Mouse (Mus musculus) left cerebral cortex, postnatal 25 days (tissue): ENCODE data around the gene Ubash3b. TPM values are rescaled to one million over a fixed set of nuclear protein-coding genes. Genes with fewer than 3 reads are reported as not detected.

ENCODE experiments used
- DNase-seq, 2 experiments: peaks; one replicate each; pipeline ENCODE4 v3.0.0; 2022; ENCODE audit warnings: low spot score in 2 of 2, mixed read lengths in 1 of 2
- intact Hi-C: fragments of 180-260 bp; cut with DNase I; formaldehyde crosslinking; loops from one replicate; pipeline ENCODE4 v1.15.1; 2025
- total RNA-seq, 2 experiments: library from RNA; stranded (reverse); gene quantifications; 2 replicates each; pipeline ENCODE4 v1.2.3; 2021

Ubash3b gene
- total RNA-seq, 2 experiments from 2014 or later: 23.9 to 26.1 TPM

DNA sequence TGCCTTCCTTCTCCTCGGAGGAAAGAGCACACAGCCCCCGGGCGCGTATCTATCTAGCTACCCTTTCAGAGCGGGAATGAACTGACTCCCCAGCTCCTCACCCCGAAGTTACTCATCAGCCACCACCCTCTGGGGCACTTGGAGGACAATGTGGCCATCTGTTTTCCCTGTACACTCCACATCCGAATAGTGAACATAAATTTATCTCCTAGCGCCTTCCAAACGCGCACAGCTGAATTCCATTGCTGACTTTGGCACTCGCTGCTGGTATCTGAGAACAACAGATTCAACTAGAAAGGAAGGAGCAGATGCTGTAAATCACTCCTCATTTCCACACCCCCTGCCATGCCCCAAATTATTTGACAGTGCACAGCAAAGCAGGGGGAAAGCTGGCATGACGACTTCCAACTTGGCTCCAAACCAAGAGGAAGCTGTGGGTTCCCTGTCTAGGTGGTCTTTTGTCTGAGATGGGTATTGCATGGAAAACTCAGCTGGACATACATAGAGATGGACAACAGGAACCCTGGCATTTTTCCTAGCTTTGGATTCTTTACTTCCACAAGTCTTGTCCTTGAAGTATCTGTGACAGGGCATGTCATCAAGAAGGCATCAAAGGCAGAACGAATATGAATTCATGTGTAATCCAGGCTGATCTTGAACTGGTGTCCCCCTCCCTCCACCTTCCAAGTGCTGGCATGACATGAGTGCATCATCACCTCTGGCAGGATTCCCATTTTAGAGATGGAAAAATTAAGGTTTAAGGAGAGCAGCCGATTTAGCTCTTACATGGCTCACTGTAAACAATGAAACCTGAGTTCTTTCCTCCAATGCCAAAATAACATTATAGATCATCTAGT lies 52.9 kb downstream of the Ubash3b start:
- peak; percentile 43 to 83 for DNase-seq
- intact Hi-C loops: no loop called here

DNA sequence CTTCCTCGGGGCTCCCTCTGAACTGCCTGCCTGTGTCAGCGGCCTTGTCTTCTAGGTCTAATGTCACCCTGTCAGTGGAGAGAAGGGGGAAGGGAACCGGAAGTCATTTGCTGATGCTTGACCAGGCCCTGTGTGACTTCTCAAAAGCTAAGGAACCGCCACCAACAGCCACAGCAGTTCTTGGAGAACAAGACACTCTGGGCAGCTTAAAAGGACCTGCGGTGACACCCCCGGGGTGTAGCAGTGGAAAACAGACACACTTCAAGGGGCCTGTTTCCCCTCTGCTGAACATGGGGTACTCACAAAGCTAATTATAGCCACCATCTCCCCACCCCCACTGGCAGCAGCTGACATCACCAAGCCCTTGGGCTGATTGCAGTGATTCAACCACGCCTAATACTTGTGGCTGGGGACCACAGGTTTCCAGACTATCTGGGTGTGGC lies 56.3 kb downstream of the Ubash3b start:
- intact Hi-C loops: no loop called here

DNA sequence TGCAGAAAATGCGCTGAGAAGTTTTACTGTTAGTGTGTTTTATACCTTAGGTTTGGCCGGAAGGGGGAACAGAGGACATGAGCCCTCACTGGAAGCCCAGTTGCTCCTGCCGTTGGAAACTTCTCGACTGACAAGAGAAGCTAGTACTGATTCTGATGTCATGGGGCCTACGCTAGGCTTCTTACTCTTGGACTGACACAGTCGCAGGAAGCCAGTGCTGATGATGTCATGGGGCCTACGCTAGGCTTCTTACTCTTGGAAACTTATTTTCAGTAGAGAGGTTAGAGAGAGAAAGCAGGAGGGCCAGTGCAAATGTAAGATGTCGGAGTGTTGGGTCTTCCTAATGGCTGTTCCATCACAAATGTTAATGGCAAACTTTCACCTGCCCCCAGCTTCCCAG lies 57.8 kb downstream of the Ubash3b start:
- intact Hi-C loops: no loop called here

More for the DNA sequence above, 56.3 kb downstream of the Ubash3b start:
- no peak for DNase-seq

DNA sequence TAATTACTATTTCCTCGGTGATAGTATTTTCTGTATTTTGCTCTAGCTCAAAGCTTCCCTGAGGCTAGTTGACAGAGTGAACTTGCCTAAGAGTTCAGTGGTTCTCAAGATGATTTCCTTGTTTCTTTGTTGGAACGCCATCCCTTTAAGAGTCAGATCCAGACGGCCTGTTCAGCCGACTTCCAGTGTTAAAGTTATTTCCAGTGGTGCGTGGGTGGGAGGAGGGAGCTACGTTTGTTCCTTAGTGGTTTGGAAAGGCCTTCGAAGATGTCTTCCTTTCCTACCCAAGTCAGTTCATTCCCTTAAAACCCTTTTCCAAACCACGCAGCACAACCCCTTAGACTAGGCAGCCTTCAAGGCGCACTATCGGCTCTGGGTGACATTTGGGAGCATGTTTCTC lies 58.9 kb downstream of the Ubash3b start:
- intact Hi-C loops: no loop called here
- DNase-seq: peak in 1 of 2 experiments; percentile 73

More for the DNA sequence above, 57.8 kb downstream of the Ubash3b start:
- DNase-seq: no peak

DNA sequence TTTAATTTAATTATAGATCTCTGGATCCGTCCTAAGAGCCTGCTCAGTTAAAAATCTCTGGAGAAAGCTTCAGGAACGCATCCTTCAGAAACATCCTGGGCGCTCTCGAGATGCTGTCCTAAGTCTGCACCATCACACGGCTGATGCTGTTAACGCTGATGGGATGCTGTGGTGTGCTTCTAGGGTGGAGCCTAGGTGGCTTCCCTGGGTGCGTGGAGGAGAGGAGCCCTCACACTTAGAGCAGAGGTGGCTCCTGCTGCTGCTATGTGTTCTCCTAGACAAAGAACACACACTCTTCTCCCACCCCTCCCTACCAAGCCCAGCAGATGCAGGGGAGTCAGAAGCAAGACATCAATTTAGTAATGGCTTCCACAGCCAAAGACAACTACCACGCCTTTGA lies 61.6 kb downstream of the Ubash3b start:
- intact Hi-C loops: no loop called here
- DNase-seq: no peak

DNA sequence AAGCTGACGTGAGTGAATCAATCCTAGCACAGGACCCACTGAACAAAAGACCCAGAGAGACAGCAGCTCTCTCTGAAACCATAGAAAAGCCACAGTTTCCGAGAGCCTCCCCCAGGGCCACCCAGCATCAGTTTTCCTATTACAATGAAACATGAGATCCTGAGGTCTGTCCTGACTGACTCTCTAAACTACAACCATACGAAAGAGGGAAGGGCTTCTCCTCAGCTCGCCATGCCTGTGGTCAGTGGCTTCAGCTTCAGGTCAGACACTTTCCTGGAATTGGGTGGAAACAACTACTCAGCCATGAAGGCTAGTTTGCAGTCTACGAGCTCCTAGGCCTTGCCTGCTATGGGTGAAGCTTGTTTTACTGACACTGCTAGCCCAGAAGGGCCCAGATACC lies 62.4 kb downstream of the Ubash3b start:
- intact Hi-C loops: no loop called here
- no peak for DNase-seq

DNA sequence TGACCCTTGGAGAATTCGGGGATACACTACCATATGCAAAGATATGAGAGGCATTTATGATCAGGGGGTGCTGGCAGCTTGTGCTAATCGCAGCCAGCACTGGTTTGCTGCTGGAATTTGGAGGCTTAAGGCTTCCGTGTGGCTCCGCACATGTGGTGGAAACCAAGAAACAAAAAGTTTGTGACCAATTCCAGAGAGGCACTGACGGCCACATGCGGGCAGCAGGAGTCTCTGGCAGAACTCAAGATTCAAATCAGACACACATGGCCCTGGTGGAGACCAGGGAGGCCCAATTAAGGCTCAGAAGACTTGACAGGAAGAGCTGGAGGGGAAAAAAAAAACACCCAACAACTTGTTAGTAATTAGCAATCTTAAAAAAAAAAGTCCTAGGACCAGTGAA lies 63.4 kb downstream of the Ubash3b start:
- no peak for DNase-seq
- intact Hi-C loops: no loop called here

DNA sequence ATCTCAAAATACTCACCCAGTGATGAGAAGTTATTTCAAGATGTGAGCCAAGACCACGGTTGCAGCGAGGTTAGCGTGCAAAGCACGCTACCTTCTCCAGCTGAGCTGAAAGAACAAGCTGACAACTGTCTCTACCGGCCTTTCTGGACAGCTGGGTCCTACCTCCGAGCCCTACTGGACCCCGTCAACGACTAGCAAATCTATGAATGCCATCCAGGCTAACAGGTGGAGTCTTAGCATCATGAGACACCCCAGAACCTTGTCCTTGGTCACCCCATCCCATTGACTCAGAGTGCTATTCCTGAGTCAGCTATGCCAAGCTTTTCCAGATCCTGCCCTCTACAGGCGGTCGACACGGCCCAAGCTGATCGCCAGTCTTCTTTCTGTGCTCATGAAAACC lies 69.5 kb downstream of the Ubash3b start:
- intact Hi-C loops: no loop called here
- no peak for DNase-seq

DNA sequence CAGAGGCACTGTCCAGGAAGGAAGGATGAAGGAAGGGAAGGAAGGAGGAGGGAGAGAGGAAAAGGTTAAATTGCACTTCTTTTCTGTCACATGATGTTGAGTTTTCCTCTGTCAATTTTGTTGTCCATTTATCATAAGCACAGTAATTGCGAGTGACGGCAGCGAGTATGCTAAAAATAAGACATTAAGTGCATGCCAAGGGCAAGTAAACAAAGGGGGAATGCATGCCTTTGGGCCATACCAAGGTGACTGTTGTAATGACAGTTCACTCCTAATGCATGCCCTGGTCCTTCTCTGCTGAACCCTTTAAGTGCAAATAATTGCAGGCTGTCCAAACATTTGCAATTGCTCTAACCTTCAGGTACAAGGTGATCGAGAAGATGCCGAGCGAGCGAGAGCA lies 70.3 kb downstream of the Ubash3b start:
- intact Hi-C loops: no loop called here
- no peak for DNase-seq

DNA sequence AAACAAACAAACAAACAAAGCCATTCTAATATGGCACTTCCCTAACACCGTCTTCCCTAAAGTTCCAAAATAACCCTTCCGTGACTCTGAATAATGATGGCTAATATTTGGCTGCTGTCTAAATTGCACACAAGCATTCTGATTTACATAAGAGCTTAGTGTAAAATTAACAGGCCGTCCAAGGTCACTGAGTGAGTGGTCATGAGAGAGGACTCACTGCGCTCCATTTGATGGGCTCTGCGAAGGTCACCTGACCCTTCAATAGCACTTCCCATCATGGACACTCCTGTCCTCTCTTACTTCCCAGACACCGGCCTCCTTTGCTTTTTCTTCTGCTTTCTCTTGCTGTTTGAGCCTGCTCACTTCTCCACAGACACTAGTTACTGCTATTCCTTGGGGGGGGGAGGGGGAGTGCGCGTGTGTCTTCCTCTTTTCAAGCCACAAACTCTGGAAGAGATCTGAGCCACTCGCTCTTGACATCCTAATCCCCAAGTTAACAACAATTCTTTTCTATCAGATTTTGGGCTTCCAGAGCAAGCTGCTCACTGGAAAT lies 73.6 kb downstream of the Ubash3b start:
- intact Hi-C loops: no loop called here
- DNase-seq: no peak

DNA sequence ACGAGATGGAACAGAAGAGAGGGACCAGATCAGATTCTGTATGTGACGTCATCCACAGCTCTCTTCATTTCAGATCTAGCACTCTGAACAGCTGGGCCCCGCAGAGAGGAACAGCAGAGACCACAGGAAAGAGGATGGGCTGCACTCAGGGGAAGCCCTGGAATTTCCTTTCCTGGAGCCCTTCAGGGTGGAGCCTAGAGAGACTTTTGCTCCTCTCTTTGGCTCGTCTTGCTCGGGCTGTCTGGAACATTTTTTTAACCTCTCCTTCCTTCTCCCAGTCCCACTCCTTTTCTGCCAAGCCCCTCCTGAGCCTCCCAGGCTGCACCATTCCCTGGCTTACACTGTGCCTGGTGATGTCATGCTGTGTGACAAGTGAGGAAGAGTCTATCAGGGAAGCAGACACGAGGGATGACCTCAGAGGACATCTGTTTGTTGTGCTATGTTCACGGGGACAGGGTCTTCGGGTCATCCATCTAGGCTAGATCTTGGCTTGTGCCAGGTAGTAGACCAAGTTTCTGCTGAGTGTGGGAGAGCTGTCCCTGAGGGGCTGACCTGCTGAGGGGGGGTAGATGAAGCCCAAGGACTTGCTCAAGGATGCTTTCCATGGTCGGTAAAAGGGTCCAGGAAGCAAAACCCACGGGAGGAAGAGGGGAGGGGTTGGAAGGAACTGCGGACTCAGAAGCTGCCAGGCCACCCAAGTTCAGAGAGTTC lies 77.2 kb downstream of the Ubash3b start:
- intact Hi-C loops: no loop called here
- no peak for DNase-seq

DNA sequence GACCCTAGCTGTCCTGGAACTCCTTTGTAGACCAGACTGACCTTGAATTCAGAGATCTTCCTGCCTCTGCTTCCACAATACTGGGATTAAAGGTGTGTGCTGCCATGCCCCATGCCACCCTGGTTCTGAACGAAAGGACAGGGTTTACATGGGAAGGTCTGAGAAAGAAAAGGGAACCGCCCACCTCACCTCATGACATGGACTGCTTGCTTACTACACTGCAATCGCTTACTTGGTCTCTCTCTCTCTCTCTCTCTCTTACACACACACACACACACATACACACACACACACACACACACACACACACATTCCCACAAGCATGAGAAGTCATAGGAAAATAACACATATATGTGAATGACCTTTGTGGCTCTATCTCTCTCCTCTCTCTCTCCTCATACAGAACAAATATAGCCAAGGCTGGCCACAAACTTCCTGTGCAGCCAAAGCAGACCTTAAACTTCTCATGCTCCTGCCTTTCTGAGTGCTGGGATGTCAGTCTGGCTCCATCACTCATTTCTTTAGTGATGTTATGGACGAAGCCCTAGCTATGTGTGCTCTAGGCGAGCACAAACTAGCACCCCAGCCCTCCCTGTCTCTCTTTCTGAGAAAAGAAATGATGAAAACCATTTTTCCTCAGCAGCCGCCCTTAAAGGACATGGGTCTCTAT lies 78.0 kb downstream of the Ubash3b start:
- DNase-seq: no peak

DNA sequence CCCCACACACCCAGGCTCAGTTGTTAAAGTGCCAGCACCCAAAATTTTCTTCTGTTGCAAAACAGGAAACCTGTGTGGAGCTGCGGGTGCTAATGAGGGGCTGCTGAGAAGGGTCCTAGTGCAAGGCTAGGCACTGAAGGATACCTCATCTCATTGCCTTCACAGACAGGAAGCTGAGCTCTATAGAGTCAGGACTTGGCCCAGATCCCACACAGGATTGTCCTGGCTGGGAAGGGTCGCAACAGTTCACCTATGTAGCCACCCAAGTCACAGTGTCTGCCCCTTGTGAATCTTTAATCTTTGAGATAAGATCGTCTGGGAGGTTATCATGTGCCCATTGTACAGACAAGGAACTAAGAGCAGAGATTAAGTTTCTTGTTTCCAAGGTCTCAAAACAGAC lies 78.6 kb downstream of the Ubash3b start:
- intact Hi-C loops: no loop called here
- DNase-seq: no peak

More for the DNA sequence above, 78.0 kb downstream of the Ubash3b start:
- intact Hi-C loops: no loop called here

DNA sequence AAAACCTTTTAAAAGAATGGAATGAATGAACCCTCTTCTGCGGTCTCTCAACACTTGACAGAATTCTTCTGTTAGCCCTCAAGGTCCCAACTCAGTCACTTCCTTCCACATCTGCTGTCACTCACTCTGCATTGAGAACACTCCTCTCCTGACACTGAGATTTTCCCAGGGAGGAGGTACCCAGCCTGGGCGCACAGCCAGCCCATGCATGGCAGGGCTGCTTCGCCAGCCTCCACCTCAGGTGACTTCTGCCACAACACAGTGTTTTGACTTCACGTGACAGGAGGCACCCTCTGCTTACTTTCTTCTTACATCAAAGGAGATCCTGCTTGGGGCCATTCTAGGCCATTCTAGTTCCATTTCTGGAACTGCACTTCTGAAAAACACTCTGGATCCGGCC lies 80.6 kb downstream of the Ubash3b start:
- intact Hi-C loops: no loop called here
- DNase-seq: no peak

DNA sequence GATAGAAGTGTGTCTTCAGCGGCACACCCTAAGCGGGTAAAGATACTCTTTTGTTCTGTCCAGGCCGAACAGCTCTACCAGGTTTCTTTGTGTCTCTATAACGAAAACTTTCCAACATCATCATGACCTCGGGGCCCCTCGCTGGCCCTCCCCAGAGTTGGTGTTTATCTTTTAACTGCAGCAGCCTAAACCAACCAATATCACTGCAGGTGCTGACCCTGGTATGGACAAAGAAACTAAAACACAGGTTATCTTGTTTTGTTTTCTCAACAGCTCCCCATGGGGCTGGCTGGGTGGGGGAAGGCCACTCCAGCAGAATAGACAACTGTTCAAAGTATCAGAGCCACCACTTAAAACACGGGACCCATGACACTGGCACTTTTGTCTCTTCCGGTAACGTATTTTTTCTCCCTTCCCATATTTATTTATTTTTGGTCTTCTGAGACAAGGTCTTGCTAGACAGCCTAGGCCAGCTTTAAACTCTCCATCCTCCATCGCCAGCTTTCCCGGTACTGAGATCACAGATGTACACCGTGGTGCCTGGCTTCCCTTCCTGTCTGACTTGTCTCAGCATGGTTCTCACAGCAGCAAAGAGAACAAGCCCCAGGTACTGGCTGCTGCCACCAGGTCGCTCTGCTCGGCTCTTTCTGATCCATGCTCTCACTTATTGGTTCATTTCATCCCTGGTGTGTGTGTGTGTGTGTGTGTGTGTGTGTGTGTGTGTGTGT lies 81.9 kb downstream of the Ubash3b start:
- intact Hi-C loops: no loop called here
- no peak for DNase-seq

DNA sequence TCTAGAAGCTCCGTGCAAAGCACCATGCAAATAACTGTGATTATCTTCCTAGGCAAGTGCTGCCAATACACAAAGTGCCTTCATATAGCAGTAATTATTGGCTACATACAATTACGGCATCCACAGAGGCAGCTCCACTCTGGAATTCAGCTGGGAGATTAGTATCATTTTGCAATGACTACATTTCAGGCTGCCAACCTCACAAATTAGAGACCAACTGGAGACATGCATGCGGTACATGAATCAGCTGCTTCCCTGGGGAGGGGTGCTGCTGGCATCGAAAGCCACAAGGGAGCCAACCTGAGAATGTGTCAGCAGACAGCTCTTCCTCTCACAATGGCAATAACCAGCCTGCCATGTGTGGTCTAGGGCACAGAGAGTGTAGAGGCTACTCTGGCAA lies 83.3 kb downstream of the Ubash3b start:
- intact Hi-C loops: no loop called here
- DNase-seq: peak; percentile 20 to 59

DNA sequence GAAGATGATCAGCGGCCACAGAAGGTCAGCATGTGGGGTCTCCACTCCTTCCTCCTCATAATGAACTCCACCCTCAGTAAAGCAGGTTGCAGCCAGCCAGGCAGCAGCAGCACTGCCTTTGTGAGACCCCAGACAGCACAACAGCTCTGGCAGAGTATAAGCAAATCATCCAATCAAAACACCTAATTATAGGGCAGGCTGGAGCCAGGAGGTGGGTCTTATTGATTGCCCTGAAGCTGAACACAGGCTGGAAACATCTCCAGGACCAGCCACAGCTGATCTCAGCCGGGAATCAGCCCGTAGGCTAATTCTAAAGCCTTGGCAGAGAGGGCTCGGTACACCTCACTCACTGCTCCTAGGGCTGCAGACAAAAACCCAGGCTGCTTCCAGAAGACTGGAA lies 85.3 kb downstream of the Ubash3b start:
- DNase-seq: no peak
- intact Hi-C loops: no loop called here

DNA sequence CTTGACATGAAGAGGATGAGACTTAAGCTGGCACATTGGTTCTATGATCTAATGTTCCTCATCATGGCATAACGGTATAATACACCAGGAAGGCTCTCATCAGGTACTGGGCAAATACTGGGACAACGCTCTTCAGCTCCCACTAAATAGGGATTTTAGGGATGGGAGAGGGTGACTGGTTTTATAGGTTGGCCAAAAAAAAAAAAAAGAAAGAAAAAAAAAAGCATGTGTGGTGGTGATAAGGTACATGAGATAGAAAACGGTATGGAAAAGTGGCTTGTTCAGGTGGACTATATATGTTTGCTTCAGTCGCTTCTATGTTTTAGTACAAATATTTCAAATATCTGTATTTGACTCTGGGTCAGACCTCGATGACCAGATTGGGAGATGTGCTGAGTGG lies 86.0 kb downstream of the Ubash3b start:
- intact Hi-C loops: no loop called here
- no peak for DNase-seq

DNA sequence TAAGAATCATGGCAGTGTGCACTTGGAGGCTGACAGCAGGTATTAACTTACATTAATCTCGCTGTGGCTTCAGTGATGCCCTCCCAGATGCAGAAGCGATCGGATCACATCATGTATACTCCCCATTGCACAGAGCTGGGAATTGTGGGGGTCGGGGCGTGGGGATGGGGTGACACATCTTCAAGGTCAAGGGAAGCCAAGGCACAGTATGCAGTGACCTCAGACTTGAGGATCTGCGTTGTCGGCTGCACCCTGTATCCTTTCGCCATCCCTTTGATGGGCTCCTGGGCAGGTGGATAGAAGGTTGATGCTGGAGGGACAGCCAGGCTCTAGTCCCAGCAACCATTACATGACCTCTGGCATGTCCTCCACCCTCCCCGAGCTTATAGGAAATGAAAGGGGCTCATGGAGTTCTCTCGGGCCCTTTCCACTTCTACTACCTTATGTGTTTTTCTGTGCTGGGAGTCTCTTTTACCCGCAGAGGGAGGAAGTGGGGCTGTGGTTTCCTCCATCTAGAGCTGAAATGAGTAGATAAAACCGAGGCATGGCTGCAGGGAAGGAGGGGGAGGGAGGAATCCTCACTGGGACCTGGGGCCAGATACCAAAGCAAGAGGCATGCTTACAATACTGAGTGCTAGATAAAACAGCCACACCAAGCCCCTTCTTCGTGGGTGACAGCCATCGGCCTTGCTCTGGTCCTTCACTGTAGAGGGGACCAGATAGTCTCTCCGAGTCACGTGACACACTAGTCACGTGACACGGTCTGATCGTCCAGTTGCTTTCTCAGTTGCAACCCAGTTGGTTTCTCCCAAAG lies 88.1 kb downstream of the Ubash3b start:
- intact Hi-C loops: no loop called here
- no peak for DNase-seq
